Mouse (Mus musculus) limb, embryonic 14.5 days (tissue): ENCODE results near the gene Plxna4. TPM values are rescaled to one million over a fixed set of nuclear protein-coding genes. Genes with fewer than 3 reads are reported as not detected.

Source experiments
- ATAC-seq: fragments of 200-750 bp; cut with Nextera tagmentation; 2 replicates; pipeline ENCODE4 v1.8.0; 2017; ENCODE audit warnings: low read depth, moderate number of reproducible peaks, moderate TSS enrichment; ENCODE audit not compliant: low FRiP score
- DNase-seq: peaks from one replicate; pipeline ENCODE4 v3.0.0-alpha.2; 2015; ENCODE audit warnings: low spot score
- H3K27ac ChIP-seq: fragments of 300-500 bp; sonication (generic); replicated peaks from 2 replicates; pipeline ENCODE4 v1.5.1; 2014; ENCODE audit warnings: low read depth, mild to moderate bottlenecking, low read length, moderate library complexity, mixed read lengths
- H3K27me3 ChIP-seq: fragments of 300-500 bp; sonication (generic); 2 replicates; pipeline ENCODE4 v1.6.1; 2014; ENCODE audit warnings: low read length, mixed read lengths; ENCODE audit not compliant: control insufficient read depth, insufficient read depth
- H3K36me3 ChIP-seq: fragments of 300-500 bp; sonication (generic); 2 replicates; pipeline ENCODE4 v1.6.1; 2014; ENCODE audit warnings: mild to moderate bottlenecking, low read length, moderate library complexity, mixed read lengths; ENCODE audit not compliant: control insufficient read depth, insufficient read depth
- H3K4me1 ChIP-seq: fragments of 300-500 bp; sonication (generic); 2 replicates; pipeline ENCODE4 v1.6.1; 2014; ENCODE audit warnings: antibody characterized with exemption, low read length, mixed read lengths; ENCODE audit not compliant: control insufficient read depth, insufficient read depth
- H3K4me2 ChIP-seq: fragments of 300-500 bp; sonication (generic); replicated peaks from 2 replicates; pipeline ENCODE4 v1.6.1; 2014; ENCODE audit warnings: low read depth, mild to moderate bottlenecking, low read length, moderate library complexity; ENCODE audit not compliant: severe bottlenecking
- H3K4me3 ChIP-seq: fragments of 300-500 bp; sonication (generic); replicated peaks from 2 replicates; pipeline ENCODE4 v1.5.1; 2014; ENCODE audit warnings: low read length
- H3K9ac ChIP-seq: fragments of 300-500 bp; sonication (generic); 2 replicates; pipeline ENCODE4 v1.6.1; 2014; ENCODE audit warnings: mild to moderate bottlenecking, low read depth, low read length, moderate library complexity; ENCODE audit not compliant: severe bottlenecking
- H3K9me3 ChIP-seq: fragments of 300-500 bp; sonication (generic); 2 replicates; pipeline ENCODE4 v1.6.1; 2016; ENCODE audit warnings: low read length; ENCODE audit not compliant: control insufficient read depth
- POLR2A ChIP-seq: fragments of 200-500 bp; IDR thresholded peaks from 2 replicates; pipeline ENCODE4 v1.8.0; 2012; ENCODE audit warnings: inconsistent platforms, mild to moderate bottlenecking, moderate library complexity, borderline replicate concordance; ENCODE audit not compliant: insufficient read depth, insufficient read length; ENCODE audit errors: extremely low read depth
- WGBS: fragments of 180-500 bp; shearing (Covaris S2); extraction: QIAGEN DNeasy Blood & Tissue Kit; methylation state at CpG from one replicate; pipeline ENCODE4 v1.1.7; 2014; 5-methylcytosine and 5-hydroxymethylcytosine counted together
- polyA plus RNA-seq, 2 experiments: library from polyadenylated mRNA; depleted of rRNA in 1 of 2; stranded (reverse) in 1 of 2; unstranded in 1 of 2; fragments of >200 nt; fragmentation: Nextera tagmentation in 1 of 2; extraction: Ambion mirVana in 1 of 2; gene quantifications; 2 replicates each; pipeline versions ENCODE4 v1.2.1 to v1.2.3; 2012 to 2014

The Plxna4 gene
- polyA plus RNA-seq, 2 experiments = 4.4 to 6.4 TPM

- Histone ChIP-seq H3K9me3 (no peaks in the 10 kb centered on the region), H3K4me1 (0 out of 2 replicates have a peak, but pooled peaks cover under 1% of the 10 kb centered on the region), H3K27me3 (no peaks in the 10 kb centered on the region), H3K4me3 (no peak overlapping the region), H3K27ac (no peak overlapping the region), H3K4me2 (no peak overlapping the region), H3K9ac (no peak overlapping the region), H3K36me3 (no peaks in the 10 kb centered on the region)
- 76% methylated on average over 7 of the region's 7 CpGs for WGBS
- no peak for TF ChIP-seq POLR2A
- no peak for DNase-seq
- no peak for ATAC-seq
Observed at GRCm38 (mm10) chr6:32208951-32209350, 379.0 kb downstream of the Plxna4 start.

DNA sequence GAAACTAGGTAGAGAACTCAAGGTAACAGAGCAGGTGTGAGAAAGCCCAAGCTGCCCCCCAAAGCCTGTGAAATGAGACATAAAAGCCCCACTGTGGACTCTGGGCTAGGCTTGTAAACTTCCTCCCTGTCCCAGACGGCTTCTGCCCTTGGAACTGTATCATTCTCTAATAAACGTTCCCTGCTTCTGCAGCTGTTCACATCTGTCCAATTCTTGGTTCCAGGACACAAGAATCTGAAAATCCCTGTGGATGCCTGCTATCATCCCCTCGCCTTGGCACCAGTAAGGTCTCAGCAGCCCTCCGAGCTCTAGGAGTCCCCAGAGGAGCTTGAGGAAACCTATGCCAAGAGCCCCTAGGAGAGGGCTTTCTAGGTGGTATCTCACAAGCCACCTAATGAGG is 383.7 kb downstream of the Plxna4 start:
- WGBS = 55% methylated on average over 4 of the region's 4 CpGs
- Histone ChIP-seq H3K4me1 (peaks cover 11% of the 10 kb centered on the region; the same call in 1 of the 2 replicates), H3K9me3 (no peaks in the 10 kb centered on the region), H3K27me3 (no peaks in the 10 kb centered on the region), H3K36me3 (no peaks in the 10 kb centered on the region), H3K4me3 (no peak overlapping the region), H3K4me2 (no peak overlapping the region), H3K9ac (no peak overlapping the region), H3K27ac (no peak overlapping the region)
- DNase-seq (no peak), ATAC-seq (no peak)
- TF ChIP-seq POLR2A = no peak

DNA sequence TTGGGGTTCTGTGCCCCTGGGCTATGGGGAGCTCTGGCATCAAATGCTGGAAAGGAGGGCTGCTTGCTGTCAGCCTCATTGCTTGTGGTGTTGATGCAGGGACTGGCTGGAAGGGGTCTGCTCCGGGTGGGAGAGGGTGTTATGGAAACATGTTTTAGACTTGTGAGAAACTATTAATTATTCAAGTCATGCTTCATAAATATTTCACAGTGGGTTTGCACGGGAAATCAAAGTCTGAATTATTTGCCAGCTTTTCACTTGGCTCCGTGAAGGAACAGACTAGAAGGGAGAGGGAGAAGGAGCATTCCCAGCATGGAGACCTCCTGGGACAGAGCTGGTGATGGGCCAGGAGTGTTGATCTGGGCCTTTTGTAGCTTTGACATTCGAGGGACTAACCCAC is 384.6 kb downstream of the Plxna4 start:
- Histone ChIP-seq H3K27ac (no peak overlapping the region), H3K4me1 (peaks cover 11% of the 10 kb centered on the region; the same call in 1 of the 2 replicates), H3K4me2 (no peak overlapping the region), H3K9me3 (no peaks in the 10 kb centered on the region), H3K27me3 (no peaks in the 10 kb centered on the region), H3K9ac (no peak overlapping the region), H3K4me3 (no peak overlapping the region), H3K36me3 (no peaks in the 10 kb centered on the region)
- 35% methylated on average over 4 of the region's 4 CpGs for WGBS
- ATAC-seq (no peak), DNase-seq (no peak)
- TF ChIP-seq POLR2A = no peak

GRCm38 (mm10) chr6:32202664-32203192 is 385.3 kb downstream of the Plxna4 start:
- ATAC-seq = no peak
- H3K4me2 ChIP-seq = no peak overlapping the region

GRCm38 (mm10) chr6:32201506-32201905 is 386.5 kb downstream of the Plxna4 start:
- Histone ChIP-seq H3K4me3 (no peak overlapping the region), H3K27ac (no peak overlapping the region), H3K4me1 (peaks cover 11% of the 10 kb centered on the region; the same call in 1 of the 2 replicates), H3K9ac (no peak overlapping the region), H3K9me3 (no peaks in the 10 kb centered on the region), H3K36me3 (no peaks in the 10 kb centered on the region), H3K27me3 (no peaks in the 10 kb centered on the region), H3K4me2 (no peak overlapping the region)
- DNase-seq = no peak
- no peak for ATAC-seq
- TF ChIP-seq POLR2A = no peak

More at GRCm38 (mm10) chr6:32202664-32203192, 385.3 kb downstream of the Plxna4 start:
- no peak for DNase-seq
- no peaks in the 10 kb centered on the region for H3K9me3 ChIP-seq
- 57% methylated on average over 1 of the region's 1 CpGs for WGBS
- no peak overlapping the region for H3K9ac ChIP-seq
- no peaks in the 10 kb centered on the region for H3K27me3 ChIP-seq
- H3K27ac ChIP-seq = no peak overlapping the region
- H3K36me3 ChIP-seq = no peaks in the 10 kb centered on the region
- no peak overlapping the region for H3K4me3 ChIP-seq
- H3K4me1 ChIP-seq = peaks cover 11% of the 10 kb centered on the region; the same call in 1 of the 2 replicates
- TF ChIP-seq POLR2A = no peak
